Mouse (Mus musculus) midbrain, embryonic 11.5 days (tissue): ENCODE measurements at regions not wholly inside any gene's neighbourhood (a gene's known extent, or its start where the extent isn't known, plus 50 kb on each side); places are given as distances from the start of the nearest gene placed in this dataset.

Experiments
- ATAC-seq: fragments of 200-750 bp; cut with Nextera tagmentation; 2 replicates; pipeline ENCODE4 v1.8.0; 2017; ENCODE audit warnings: moderate TSS enrichment, moderate library complexity; ENCODE audit not compliant: low FRiP score
- DNase-seq: peaks from one replicate; pipeline ENCODE4 v3.0.0; 2015; ENCODE audit warnings: low spot score; ENCODE audit errors: missing footprints
- H3K27ac ChIP-seq: fragments of 300-500 bp; sonication (generic); 2 replicates; pipeline ENCODE4 v1.5.1; 2014; ENCODE audit warnings: low read depth, low read length
- H3K27me3 ChIP-seq: fragments of 300-500 bp; sonication (generic); 2 replicates; pipeline ENCODE4 v1.6.1; 2014; ENCODE audit warnings: mild to moderate bottlenecking, low read length, moderate library complexity, mixed read lengths; ENCODE audit not compliant: control insufficient read depth, insufficient read depth
- H3K36me3 ChIP-seq: fragments of 300-500 bp; sonication (generic); 2 replicates; pipeline ENCODE4 v1.6.1; 2014; ENCODE audit warnings: mild to moderate bottlenecking, low read length, moderate library complexity, mixed read lengths; ENCODE audit not compliant: control insufficient read depth, insufficient read depth
- H3K4me1 ChIP-seq: fragments of 300-500 bp; sonication (generic); 2 replicates; pipeline ENCODE4 v1.6.1; 2014; ENCODE audit warnings: low read length; ENCODE audit not compliant: control insufficient read depth, insufficient read depth
- H3K4me2 ChIP-seq: fragments of 300-500 bp; sonication (generic); 2 replicates; pipeline ENCODE4 v1.6.1; 2014; ENCODE audit warnings: mild to moderate bottlenecking, moderate library complexity
- H3K4me3 ChIP-seq: fragments of 300-500 bp; sonication (generic); 2 replicates; pipeline ENCODE4 v1.5.1; 2014; ENCODE audit warnings: low read depth, low read length
- H3K9ac ChIP-seq: fragments of 300-500 bp; sonication (generic); 2 replicates; pipeline ENCODE4 v1.6.1; 2014; ENCODE audit warnings: low read length
- H3K9me3 ChIP-seq: fragments of 300-500 bp; sonication (generic); 2 replicates; pipeline ENCODE4 v1.6.1; 2016; ENCODE audit warnings: low read length; ENCODE audit not compliant: control insufficient read depth
- WGBS: fragments of 180-500 bp; shearing (Covaris S2); extraction: QIAGEN DNeasy Blood & Tissue Kit; methylation state at CpG from one replicate; pipeline ENCODE4 v1.1.7; 2014; 5-methylcytosine and 5-hydroxymethylcytosine counted together

DNA sequence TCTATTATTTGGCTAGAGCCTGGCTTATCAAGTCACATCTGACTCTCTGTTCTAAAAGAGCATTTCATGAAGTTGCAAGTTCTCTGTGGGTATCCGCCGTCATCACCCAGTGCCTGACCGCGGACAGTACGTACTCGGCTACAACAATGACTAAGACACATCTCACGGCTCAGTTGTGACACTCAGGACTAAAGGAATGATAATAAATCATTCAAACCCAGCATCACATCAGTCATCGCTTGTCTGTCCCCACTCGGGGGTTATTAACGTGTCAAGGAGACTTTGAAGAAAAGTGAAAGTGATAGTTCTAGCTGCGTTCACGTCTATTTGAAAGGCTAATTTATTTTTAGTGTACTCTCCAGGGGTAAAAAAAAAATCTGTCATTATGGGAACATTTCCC lies 61.4 kb upstream of the Map4k3 start:
- Histone ChIP-seq H3K4me3 (no peak overlapping the region), H3K4me1 (no peaks in the 10 kb centered on the region), H3K9ac (no peak overlapping the region), H3K36me3 (no peaks in the 10 kb centered on the region), H3K4me2 (no peak overlapping the region), H3K27ac (no peak overlapping the region), H3K27me3 (no peaks in the 10 kb centered on the region), H3K9me3 (no peaks in the 10 kb centered on the region)
- 92% methylated on average over 12 of the region's 12 CpGs for WGBS
- ATAC-seq (no peak), DNase-seq (no peak)

DNA sequence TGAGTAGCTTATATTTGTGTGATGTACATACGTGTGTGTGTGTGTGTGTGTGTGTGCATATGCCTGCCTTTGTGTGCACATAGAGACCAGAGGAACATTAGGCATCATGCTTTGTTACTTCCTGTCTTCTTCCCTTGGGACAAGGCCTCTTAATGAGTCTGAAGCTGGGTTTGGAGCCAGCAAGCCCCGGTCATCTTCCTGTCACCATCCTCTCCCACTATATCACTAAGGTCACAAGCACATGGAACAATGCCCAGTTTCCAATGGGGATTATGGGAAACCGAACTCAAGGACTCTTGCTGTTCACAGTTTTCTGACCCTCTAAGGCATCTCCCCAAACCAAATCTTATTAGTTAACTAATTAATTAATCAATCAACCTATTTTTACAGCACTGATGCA lies 60.7 kb upstream of the Map4k3 start:
- Histone ChIP-seq H3K9ac (no peak overlapping the region), H3K4me3 (no peak overlapping the region), H3K27me3 (no peaks in the 10 kb centered on the region), H3K36me3 (no peaks in the 10 kb centered on the region), H3K4me2 (no peak overlapping the region), H3K4me1 (no peaks in the 10 kb centered on the region), H3K27ac (no peak overlapping the region), H3K9me3 (no peaks in the 10 kb centered on the region)
- DNase-seq = no peak
- 87% methylated on average over 3 of the region's 3 CpGs for WGBS
- ATAC-seq = no peak

DNA sequence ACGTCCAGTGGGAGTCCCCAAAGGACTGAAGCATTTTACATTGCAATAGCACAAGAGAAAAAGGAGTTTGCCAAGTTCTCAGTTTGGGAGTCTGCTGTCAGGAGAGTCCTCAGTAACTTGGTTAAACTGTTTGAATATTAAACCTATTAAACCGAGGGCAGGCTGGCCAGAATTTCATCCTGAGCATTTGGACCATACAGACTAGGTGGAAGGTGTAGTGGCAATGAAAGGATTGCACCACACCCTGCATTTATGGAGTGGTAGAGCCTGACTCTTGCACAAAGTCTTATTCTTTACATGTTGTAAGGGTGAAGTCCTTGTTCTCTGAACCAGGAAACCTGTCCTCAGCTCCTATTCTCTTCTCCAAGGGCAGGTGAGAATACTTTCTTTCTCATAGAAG lies 58.6 kb upstream of the Map4k3 start:
- Histone ChIP-seq H3K4me3 (no peak overlapping the region), H3K27ac (no peak overlapping the region), H3K9ac (no peak overlapping the region), H3K36me3 (no peaks in the 10 kb centered on the region), H3K4me2 (no peak overlapping the region), H3K9me3 (no peaks in the 10 kb centered on the region), H3K27me3 (no peaks in the 10 kb centered on the region), H3K4me1 (no peaks in the 10 kb centered on the region)
- no peak for ATAC-seq
- WGBS = 73% methylated on average over 2 of the region's 2 CpGs
- DNase-seq = no peak

DNA sequence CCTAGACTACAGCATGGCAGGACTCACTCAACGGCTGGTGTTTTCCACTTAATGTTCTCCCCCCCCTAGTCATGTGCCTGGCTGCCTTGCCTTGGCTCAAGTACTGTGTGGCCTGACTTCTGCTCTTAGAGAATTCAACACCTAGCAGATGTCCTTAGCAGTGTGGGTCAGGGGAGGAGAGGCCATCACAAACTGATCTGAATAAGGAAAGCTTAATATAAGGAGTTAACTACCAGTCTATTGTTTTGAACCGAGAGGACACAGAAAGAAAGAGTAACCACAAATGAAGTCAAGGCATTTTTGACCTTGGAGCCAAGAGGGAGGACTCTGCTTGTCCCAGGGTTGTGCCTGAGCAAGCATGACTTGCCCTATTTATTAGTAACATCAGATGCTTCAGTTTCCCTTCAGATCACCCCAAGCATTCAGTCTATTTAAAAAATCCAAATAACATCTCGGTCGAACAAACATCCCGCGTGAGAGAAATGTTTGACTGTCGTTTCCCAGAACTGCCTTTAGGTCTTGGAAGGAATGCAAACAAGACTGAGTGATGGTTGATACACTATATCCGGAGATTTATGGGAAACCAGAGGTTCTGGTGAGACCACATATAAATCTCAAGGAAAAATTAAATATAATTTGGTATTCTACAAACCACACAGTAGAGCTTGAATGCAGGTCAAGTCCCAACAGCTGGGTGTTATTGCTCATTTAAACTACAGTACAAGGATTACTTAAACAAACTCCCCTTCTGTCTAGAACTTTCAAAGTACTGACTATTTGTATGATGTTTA lies 58.0 kb upstream of the Map4k3 start:
- H3K4me2 ChIP-seq = no peak overlapping the region
- H3K27ac ChIP-seq = no peak overlapping the region
- no peaks in the 10 kb centered on the region for H3K36me3 ChIP-seq
- no peaks in the 10 kb centered on the region for H3K9me3 ChIP-seq
- no peak overlapping the region for H3K9ac ChIP-seq
- H3K4me1 ChIP-seq = no peaks in the 10 kb centered on the region
- no peak for DNase-seq
- no peaks in the 10 kb centered on the region for H3K27me3 ChIP-seq
- ATAC-seq = no peak
- WGBS = 81% methylated on average over 8 of the region's 8 CpGs
- H3K4me3 ChIP-seq = no peak overlapping the region

DNA sequence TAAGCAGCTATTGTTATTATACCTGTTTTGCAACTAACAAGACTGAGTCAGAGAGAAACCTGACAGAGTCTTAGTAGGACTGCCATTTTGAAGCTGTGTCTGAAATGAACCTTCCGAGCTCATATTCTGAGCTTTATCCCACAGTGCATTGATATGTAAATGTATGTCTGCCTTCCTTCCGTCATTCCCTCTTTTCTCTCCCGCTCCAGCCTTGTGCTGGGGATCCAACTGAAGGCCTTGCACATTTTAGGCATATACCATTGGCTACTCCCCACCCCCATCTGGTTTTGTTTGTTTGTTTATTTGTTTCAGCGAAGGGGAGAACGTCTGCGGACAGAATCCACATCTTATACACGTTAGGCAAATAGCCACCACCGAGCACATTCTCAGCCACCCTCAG lies 57.2 kb upstream of the Map4k3 start:
- Histone ChIP-seq H3K27me3 (no peaks in the 10 kb centered on the region), H3K4me1 (no peaks in the 10 kb centered on the region), H3K9ac (no peak overlapping the region), H3K36me3 (no peaks in the 10 kb centered on the region), H3K4me3 (no peak overlapping the region), H3K27ac (no peak overlapping the region), H3K9me3 (no peaks in the 10 kb centered on the region), H3K4me2 (no peak overlapping the region)
- ATAC-seq = no peak
- WGBS = 53% methylated on average over 8 of the region's 8 CpGs
- DNase-seq = no peak

DNA sequence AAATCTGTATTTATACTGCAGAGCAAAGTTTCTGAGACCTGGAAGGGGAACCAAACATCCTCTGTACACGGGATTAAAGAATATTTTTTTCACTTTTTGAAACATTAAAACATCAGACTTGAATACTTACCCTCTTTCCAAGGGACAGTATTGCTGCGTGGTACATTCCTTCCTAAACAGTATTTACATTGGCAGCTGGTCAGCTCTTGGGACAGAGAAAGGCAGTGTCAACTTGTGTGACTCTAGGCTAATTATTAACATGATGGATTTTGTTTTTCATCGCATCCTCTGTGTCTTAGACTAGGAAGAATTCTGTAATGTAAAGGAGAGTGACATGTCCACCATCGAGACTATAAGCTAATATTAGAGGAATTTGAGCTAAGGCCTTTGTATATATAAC lies 56.8 kb upstream of the Map4k3 start:
- H3K4me3 ChIP-seq = no peak overlapping the region
- ATAC-seq (no peak), DNase-seq (no peak)
- no peaks in the 10 kb centered on the region for H3K36me3 ChIP-seq
- no peak overlapping the region for H3K27ac ChIP-seq
- no peaks in the 10 kb centered on the region for H3K9me3 ChIP-seq
- no peak overlapping the region for H3K4me2 ChIP-seq
- H3K9ac ChIP-seq = no peak overlapping the region
- H3K4me1 ChIP-seq = no peaks in the 10 kb centered on the region
- no peaks in the 10 kb centered on the region for H3K27me3 ChIP-seq
- 78% methylated on average over 4 of the region's 4 CpGs for WGBS

DNA sequence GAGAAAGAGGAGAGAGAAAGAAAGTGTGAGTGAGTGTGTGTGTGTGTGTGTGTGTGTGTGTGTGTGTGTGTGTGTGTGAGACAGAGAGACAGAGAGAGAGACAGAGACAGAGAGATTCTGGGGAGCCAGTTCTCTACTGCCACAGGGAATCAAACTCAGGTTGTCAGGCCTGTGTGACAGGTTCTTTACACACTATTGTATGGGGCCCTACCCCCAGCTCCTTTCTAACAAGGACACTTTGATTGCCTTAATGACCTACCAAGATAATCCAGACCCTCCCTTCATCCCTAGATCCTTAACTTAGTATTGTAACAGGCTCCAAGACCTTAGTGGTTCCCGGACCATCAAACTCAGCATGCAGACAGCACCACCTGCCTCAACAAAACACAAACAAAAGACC lies 53.9 kb upstream of the Map4k3 start:
- no peaks in the 10 kb centered on the region for H3K4me1 ChIP-seq
- no peak overlapping the region for H3K9ac ChIP-seq
- no peaks in the 10 kb centered on the region for H3K9me3 ChIP-seq
- H3K27me3 ChIP-seq = no peaks in the 10 kb centered on the region
- 38% methylated on average over 1 of the region's 1 CpGs for WGBS
- DNase-seq (no peak), ATAC-seq (no peak)
- no peak overlapping the region for H3K4me3 ChIP-seq
- no peaks in the 10 kb centered on the region for H3K36me3 ChIP-seq
- H3K27ac ChIP-seq = no peak overlapping the region
- H3K4me2 ChIP-seq = no peak overlapping the region

DNA sequence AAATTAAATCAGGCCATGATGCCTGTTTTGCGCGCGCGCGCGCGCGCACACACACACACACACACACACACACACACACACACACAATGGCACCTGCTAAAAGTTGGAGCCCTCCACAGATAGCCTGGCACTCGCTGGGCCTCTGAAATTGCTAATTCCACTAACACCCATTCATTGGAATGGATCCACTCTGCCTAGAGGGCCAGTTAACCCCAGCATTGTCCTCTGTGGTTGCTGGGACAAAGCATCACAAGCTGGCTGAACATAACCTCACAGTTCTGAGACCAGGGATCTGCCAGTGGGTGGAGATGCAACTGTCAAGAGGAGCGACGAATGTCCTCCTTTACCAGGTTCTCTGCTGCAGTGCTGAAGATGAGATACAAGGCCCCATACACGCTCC lies 53.3 kb upstream of the Map4k3 start:
- no peak for DNase-seq

DNA sequence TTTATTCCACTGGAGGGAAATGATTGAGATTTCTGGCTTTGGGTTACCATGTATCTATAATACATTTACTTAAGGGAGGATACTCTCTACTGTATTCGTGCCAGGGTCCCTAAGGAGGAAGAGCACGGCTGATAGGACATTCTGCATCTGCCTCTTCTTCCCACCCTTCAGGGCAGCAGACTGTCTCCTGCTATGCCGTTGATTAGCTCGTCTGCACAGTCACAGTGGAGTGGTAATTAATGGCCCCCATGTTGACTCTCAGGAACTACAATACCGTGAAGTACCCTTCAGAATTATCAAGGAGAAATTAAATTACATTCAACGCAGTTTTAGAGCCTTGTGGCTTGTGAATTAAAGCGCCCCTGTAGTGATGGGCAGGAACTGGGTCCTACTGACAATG lies 52.0 kb upstream of the Map4k3 start:
- no peak for ATAC-seq
- H3K27ac ChIP-seq = no peak overlapping the region

More for the DNA sequence above, 53.3 kb upstream of the Map4k3 start:
- WGBS = 91% methylated on average over 12 of the region's 12 CpGs
- Histone ChIP-seq H3K4me3 (no peak overlapping the region), H3K9ac (no peak overlapping the region), H3K27ac (no peak overlapping the region), H3K9me3 (no peaks in the 10 kb centered on the region), H3K4me1 (no peaks in the 10 kb centered on the region), H3K27me3 (no peaks in the 10 kb centered on the region), H3K4me2 (no peak overlapping the region), H3K36me3 (no peaks in the 10 kb centered on the region)
- no peak for ATAC-seq

More for the DNA sequence above, 52.0 kb upstream of the Map4k3 start:
- WGBS = 80% methylated on average over 7 of the region's 7 CpGs
- H3K36me3 ChIP-seq = no peaks in the 10 kb centered on the region
- H3K4me3 ChIP-seq = no peak overlapping the region
- no peak overlapping the region for H3K9ac ChIP-seq
- no peaks in the 10 kb centered on the region for H3K9me3 ChIP-seq
- H3K4me2 ChIP-seq = no peak overlapping the region
- DNase-seq = no peak
- no peaks in the 10 kb centered on the region for H3K4me1 ChIP-seq
- no peaks in the 10 kb centered on the region for H3K27me3 ChIP-seq
